ENCODE assay signal across 9 mouse cellular contexts in the genomic region with DNA sequence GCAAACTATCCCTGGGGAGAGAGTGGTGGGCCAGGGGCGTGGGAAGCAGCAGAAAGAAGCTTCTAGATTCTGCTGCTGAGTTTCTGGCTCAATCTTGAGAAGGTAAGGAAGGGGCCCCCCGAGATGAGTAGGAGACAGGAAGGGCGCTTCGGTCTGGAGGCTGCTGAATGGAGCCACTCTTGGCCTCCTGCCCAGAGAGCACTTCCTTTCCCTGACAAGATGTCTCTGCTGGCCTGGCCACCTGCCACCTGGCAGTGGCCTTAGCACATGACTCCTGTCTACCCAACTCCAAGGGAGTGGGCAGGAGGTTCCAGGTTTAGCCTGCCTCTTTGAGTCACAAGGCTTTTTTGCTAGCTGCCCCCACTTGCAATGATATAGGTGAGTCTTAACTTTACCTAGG. TPM values are rescaled to one million over a fixed set of nuclear protein-coding genes. Genes with fewer than 3 reads are reported as not detected.
DNase-seq lines count a peak whose midpoint lies in the region; ATAC-seq and TF ChIP-seq lines count a peak whose summit lies in the region.
"Had no signal": no experiment of that assay in that cellular context is flagged by ENCODE, and none has a peak within 500 bp of the region (broad histone marks: within the 10 kb centered on the region; RNA-seq: fewer than 3 reads in every experiment).

No protein-coding gene starts in this region.

- DNase-seq in 3T3-L1 (ENCODE audit: low read depth, low spot score) = peak; percentile 89
- DNase-seq in Patski (ENCODE audit: low read depth, low spot score) = peak; percentile 95
- DNase-seq in fibroblast of lung, adult 2 months (ENCODE audit: low read depth) = peak; percentile 35
- DNase-seq in kidney, postnatal 4 days = peak; percentile 87 to 93
- DNase-seq in right cerebral cortex, adult 18-20 months = peak; percentile 86
- no peak for DNase-seq in thymus, adult 18-20 months

- H3K4me2 ChIP-seq in heart, embryonic 15.5 days = peak overlapping the region; percentile 50
- no peak overlapping the region for H3K4me2 ChIP-seq in liver, embryonic 16.5 days (ENCODE audit: low read depth, low read length)

- no peaks in the 10 kb centered on the region for H3K27me3 ChIP-seq in Patski
- no peaks in the 10 kb centered on the region for H3K27me3 ChIP-seq in heart, embryonic 15.5 days
- no peaks in the 10 kb centered on the region for H3K27me3 ChIP-seq in liver, embryonic 16.5 days (ENCODE audit: control insufficient read depth, insufficient read depth, low read depth, low read length)

- in situ Hi-C loops in Patski (cut with MboI; ENCODE audit: low pct_unique_long_range_greater_than_20kb) = loop anchor here (5.0 to 10.0 kb wide), 2 partner anchors 35 to 373 kb away; partner anchors contain the start of gene Zfp697

- ATAC-seq in Patski = peak; percentile 51
- peak; percentile 90 for ATAC-seq in heart, embryonic 15.5 days (replicated peaks; ENCODE audit: insufficient number of reproducible peaks, insufficient read depth, low FRiP score, low read depth)
- ATAC-seq in liver, embryonic 16.5 days (ENCODE audit: low read depth) = peak; percentile 48; the same call in 1 of the 2 replicates

- H3K36me3 ChIP-seq in heart, embryonic 15.5 days = no peaks in the 10 kb centered on the region
- no peaks in the 10 kb centered on the region for H3K36me3 ChIP-seq in liver, embryonic 16.5 days (ENCODE audit: control insufficient read depth, insufficient read depth)

- H3K9ac ChIP-seq in heart, embryonic 15.5 days = no peak overlapping the region
- no peak overlapping the region for H3K9ac ChIP-seq in liver, embryonic 16.5 days (ENCODE audit: low read depth, low read length)

- no peak for TF ChIP-seq CTCF in Patski (IDR thresholded peaks at IDR 0.05)

- POLR2A ChIA-PET in Patski (lab: Charles Lee) = interaction anchor here (1.1 to 4.5 kb wide), 3 partner anchors 14 to 34 kb away, joined by 3 to 26 read pairs (median 3); partner anchors contain the start of gene Zfp697

- 4% methylated on average over 4 of the region's 4 CpGs for WGBS in heart, embryonic 15.5 days
- 12% methylated on average over 4 of the region's 4 CpGs for WGBS in liver, embryonic 16.5 days (ENCODE audit: insufficient replicate concordance)

- peak overlapping the region; percentile 82 for H3K27ac ChIP-seq in heart, embryonic 15.5 days
- H3K27ac ChIP-seq in liver, embryonic 16.5 days (ENCODE audit: low read length) = no peak overlapping the region

- H3K4me1 ChIP-seq in heart, embryonic 15.5 days (replicated peaks) = peaks cover 72% of the 10 kb centered on the region
- peaks cover 13% of the 10 kb centered on the region for H3K4me1 ChIP-seq in liver, embryonic 16.5 days (ENCODE audit: control insufficient read depth, low read depth, low read length)

- H3K9me3 ChIP-seq in heart, embryonic 15.5 days (replicated peaks) = no peaks in the 10 kb centered on the region
- no peaks in the 10 kb centered on the region for H3K9me3 ChIP-seq in liver, embryonic 16.5 days (replicated peaks; ENCODE audit: control insufficient read depth, low read length)

- H3K4me3 ChIP-seq in heart, embryonic 15.5 days = no peak overlapping the region
- H3K4me3 ChIP-seq in liver, embryonic 16.5 days (ENCODE audit: low read depth, low read length) = no peak overlapping the region

- CTCF ChIA-PET in Patski (lab: Charles Lee) = interaction anchor here (1.6 to 2.5 kb wide), 2 partner anchors 27 to 34 kb away, joined by 3 to 11 read pairs; partner anchors contain the start of gene Zfp697

RNA-seq across cellular contexts. Expression of gene Zfp697, which starts 35.1 kb away (rescaled TPM):
- polyA plus RNA-seq in Patski (2021) = 21.4 TPM
- 7.7 and 9.9 TPM in 2 replicates for polyA plus RNA-seq in heart, embryonic 15.5 days (2015; fragmentation: Nextera tagmentation; extraction: Ambion mirVana)
- 2.0 and 2.1 TPM in 2 replicates for polyA plus RNA-seq in liver, embryonic 16.5 days (2015; fragmentation: Nextera tagmentation; extraction: Ambion mirVana)

RNA-seq across cellular contexts. Expression of gene Gm4450, which starts 39.6 kb away (rescaled TPM):
- 0.30 TPM for polyA plus RNA-seq in Patski (2021)
- polyA plus RNA-seq in heart, embryonic 15.5 days (2015; fragmentation: Nextera tagmentation; extraction: Ambion mirVana) = not detected in 2 replicates
- not detected in 2 replicates for polyA plus RNA-seq in liver, embryonic 16.5 days (2015; fragmentation: Nextera tagmentation; extraction: Ambion mirVana)
- polyA plus RNA-seq: neural tube, embryonic 11.5 days had no signal

Comparison
In these comparisons a context has a peak if more than half of its experiments do, and no peak if none do; other contexts are left out.
1. DNase-seq: peak in 3T3-L1 (single experiment), Patski (single experiment), fibroblast of lung, adult 2 months (single experiment), kidney, postnatal 4 days (2 of 2) and right cerebral cortex, adult 18-20 months (single experiment); none in thymus, adult 18-20 months (0 of 2).
2. Peak in every context shown above with its lines, with median percentiles within 50 percentile points of each other: ATAC-seq.